Mouse (Mus musculus): ENCODE results near the gene Gm2431.

GRCm38 (mm10) chr7:142224518-142224917 is 33.6 kb downstream of the Gm2431 start:
- TF ChIP-seq HCFC1 (IDR thresholded peaks at IDR 0.05; ENCODE audit: borderline replicate concordance, insufficient read depth, low read length) = no peak
- TF ChIP-seq ZC3H11A (IDR thresholded peaks at IDR 0.05; ENCODE audit: borderline replicate concordance, low read depth, low read length) = no peak

Data from ES-E14 (cell line).